Mouse (Mus musculus): ENCODE data around the gene Nova2. TPM values are rescaled to one million over a fixed set of nuclear protein-coding genes. Genes with fewer than 3 reads are reported as not detected.

Nova2 gene
- polyA plus RNA-seq, 2 experiments, result 0.05 to 0.11 TPM

- 57% methylated on average over 11 of the region's 11 CpGs for WGBS (ENCODE audit: insufficient replicate concordance)
- Histone ChIP-seq H3K36me3 (replicated peaks; ENCODE audit: control insufficient read depth, insufficient read depth, low read depth) (no peaks in the 10 kb centered on the region), H3K4me3 (ENCODE audit: insufficient read depth in 1 of 2, low read depth in 2 of 2, low read length in 2 of 2) (no peak overlapping the region), H3K4me2 (ENCODE audit: low read depth) (no peak overlapping the region), H3K9ac (replicated peaks) (no peak overlapping the region), H3K27me3 (ENCODE audit: control insufficient read depth, insufficient read depth, low read length) (peaks cover 40% of the 10 kb centered on the region), H3K27ac (no peak overlapping the region), H3K4me1 (replicated peaks; ENCODE audit: control insufficient read depth in 2 of 2, insufficient read depth in 2 of 2, low read length in 1 of 2) (no peaks in the 10 kb centered on the region), H3K9me3 (ENCODE audit: control insufficient read depth, low read length) (no peaks in the 10 kb centered on the region)
- ATAC-seq (ENCODE audit: insufficient read depth) (no peak), DNase-seq (ENCODE audit: low read depth in 3 of 3, low spot score in 3 of 3) (no peak)
- no peak for TF ChIP-seq EP300 (IDR thresholded peaks at IDR 0.05; ENCODE audit: low read depth)
Observed at GRCm38 (mm10) chr7:18923267-18923666, 2.4 kb upstream of the Nova2 start.

- H3K36me3 ChIP-seq (replicated peaks; ENCODE audit: control insufficient read depth, insufficient read depth, low read depth), result no peaks in the 10 kb centered on the region
- no peaks in the 10 kb centered on the region for H3K9me3 ChIP-seq (ENCODE audit: control insufficient read depth, low read length)
- H3K27me3 ChIP-seq (ENCODE audit: control insufficient read depth, insufficient read depth, low read length), result peaks cover 40% of the 10 kb centered on the region
- H3K4me3 ChIP-seq (ENCODE audit: insufficient read depth in 1 of 2, low read depth in 2 of 2, low read length in 2 of 2), result no peak overlapping the region
- H3K9ac ChIP-seq (replicated peaks), result no peak overlapping the region
- no peaks in the 10 kb centered on the region for H3K4me1 ChIP-seq (replicated peaks; ENCODE audit: control insufficient read depth in 2 of 2, insufficient read depth in 2 of 2, low read length in 1 of 2)
- no peak for TF ChIP-seq EP300 (IDR thresholded peaks at IDR 0.05; ENCODE audit: low read depth)
- no peak for TF ChIP-seq CTCF (IDR thresholded peaks at IDR 0.05; ENCODE audit: low read depth)
- no peak for DNase-seq (ENCODE audit: low read depth in 3 of 3, low spot score in 3 of 3)
- H3K4me2 ChIP-seq (ENCODE audit: low read depth), result no peak overlapping the region
- ATAC-seq (ENCODE audit: insufficient read depth), result no peak
- H3K27ac ChIP-seq, result no peak overlapping the region
- WGBS (ENCODE audit: insufficient replicate concordance), result 24% methylated on average over 4 of the region's 4 CpGs
Observed at GRCm38 (mm10) chr7:18923711-18924191, 1.9 kb upstream of the Nova2 start.

DNA sequence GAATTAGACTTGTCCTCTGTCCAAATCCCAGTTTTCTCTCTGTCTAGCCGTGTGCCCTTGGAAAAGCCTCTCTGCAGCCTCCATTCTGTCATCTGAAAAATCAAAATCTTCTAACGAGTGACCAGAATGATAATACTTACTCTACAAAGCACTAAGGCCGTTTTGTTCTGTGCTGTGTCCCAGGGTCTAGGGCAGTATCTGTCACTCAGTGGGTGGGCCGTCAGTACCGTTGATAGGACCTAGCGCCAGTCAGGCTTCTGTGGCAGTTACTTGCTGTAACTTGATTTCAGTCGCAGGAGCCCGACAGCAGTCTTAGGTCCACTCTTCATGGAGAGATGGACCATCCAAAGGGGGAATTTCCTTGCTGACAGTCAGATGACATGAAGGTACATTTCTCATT, 1.4 kb upstream of the Nova2 start:
- WGBS (ENCODE audit: insufficient replicate concordance), result 12% methylated on average over 8 of the region's 8 CpGs
- Histone ChIP-seq H3K4me1 (replicated peaks; ENCODE audit: control insufficient read depth in 2 of 2, insufficient read depth in 2 of 2, low read length in 1 of 2) (no peaks in the 10 kb centered on the region), H3K36me3 (replicated peaks; ENCODE audit: control insufficient read depth, insufficient read depth, low read depth) (no peaks in the 10 kb centered on the region), H3K27me3 (ENCODE audit: control insufficient read depth, insufficient read depth, low read length) (peaks cover 40% of the 10 kb centered on the region), H3K4me2 (ENCODE audit: low read depth) (no peak overlapping the region), H3K9me3 (ENCODE audit: control insufficient read depth, low read length) (no peaks in the 10 kb centered on the region), H3K4me3 (ENCODE audit: insufficient read depth in 1 of 2, low read depth in 2 of 2, low read length in 2 of 2) (no peak overlapping the region), H3K9ac (replicated peaks) (no peak overlapping the region), H3K27ac (no peak overlapping the region)
- no peak for ATAC-seq (ENCODE audit: insufficient read depth)
- TF ChIP-seq EP300 (IDR thresholded peaks at IDR 0.05; ENCODE audit: low read depth) (no peak), CTCF (IDR thresholded peaks at IDR 0.05; ENCODE audit: low read depth) (no peak)
- no peak for DNase-seq (ENCODE audit: low read depth in 3 of 3, low spot score in 3 of 3)

DNA sequence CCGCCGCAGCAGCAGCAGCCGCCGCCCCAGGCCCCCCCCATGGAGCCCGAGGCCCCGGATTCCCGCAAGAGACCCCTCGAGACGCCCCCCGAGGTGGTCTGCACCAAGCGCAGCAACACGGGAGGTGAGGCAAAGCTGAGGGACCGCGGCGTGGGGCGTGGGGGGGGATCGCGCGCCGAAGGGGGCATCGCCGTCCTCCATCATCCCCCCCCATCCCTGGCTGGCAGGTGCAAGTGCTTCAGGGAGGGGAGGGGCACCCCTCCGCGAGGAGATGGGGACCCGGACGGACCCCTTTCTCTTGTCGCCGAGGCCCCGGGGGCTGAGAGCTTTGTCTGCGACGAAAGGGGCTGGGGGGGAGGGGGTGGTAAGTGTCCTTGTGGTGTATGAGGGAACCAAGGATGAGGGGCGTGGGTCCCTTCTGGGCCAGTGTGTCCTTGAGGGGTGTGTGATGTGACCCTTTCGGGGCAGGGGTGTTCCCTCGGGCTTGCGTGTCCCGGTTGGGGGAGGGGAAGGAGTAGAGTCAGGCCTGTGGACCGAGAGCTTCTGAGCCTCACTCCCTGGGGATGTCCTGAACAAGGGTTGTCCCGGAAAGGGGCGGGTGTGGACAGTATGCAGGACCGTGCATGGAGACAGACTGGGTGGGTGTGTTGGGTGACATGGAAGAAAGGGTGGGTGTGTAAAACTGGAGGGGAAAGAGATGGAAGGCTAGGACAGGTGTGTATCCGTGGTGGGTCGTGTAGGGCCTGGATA, 528 bp downstream of the Nova2 start:
- H3K4me2 ChIP-seq (ENCODE audit: low read depth), result peak overlapping the region; percentile 49
- no peaks in the 10 kb centered on the region for H3K4me1 ChIP-seq (replicated peaks; ENCODE audit: control insufficient read depth in 2 of 2, insufficient read depth in 2 of 2, low read length in 1 of 2)
- H3K4me3 ChIP-seq (ENCODE audit: insufficient read depth in 1 of 2, low read depth in 2 of 2, low read length in 2 of 2), result peak overlapping the region in 1 of 2 experiments; percentile 26; a peak in 2 of 4 replicates
- 0 out of 2 replicates have a peak, but pooled peaks have one; percentile 15 for ATAC-seq (ENCODE audit: insufficient read depth)
- WGBS (ENCODE audit: insufficient replicate concordance), result 2% methylated on average over 36 of the region's 42 CpGs
- no peak overlapping the region for H3K27ac ChIP-seq
- DNase-seq (ENCODE audit: low read depth in 3 of 3, low spot score in 3 of 3), result no peak
- no peak overlapping the region for H3K9ac ChIP-seq (replicated peaks)
- H3K36me3 ChIP-seq (replicated peaks; ENCODE audit: control insufficient read depth, insufficient read depth, low read depth), result no peaks in the 10 kb centered on the region
- peaks cover 40% of the 10 kb centered on the region for H3K27me3 ChIP-seq (ENCODE audit: control insufficient read depth, insufficient read depth, low read length)
- TF ChIP-seq EP300 (IDR thresholded peaks at IDR 0.05; ENCODE audit: low read depth) (no peak), CTCF (IDR thresholded peaks at IDR 0.05; ENCODE audit: low read depth) (no peak)
- H3K9me3 ChIP-seq (ENCODE audit: control insufficient read depth, low read length), result no peaks in the 10 kb centered on the region

GRCm38 (mm10) chr7:18926911-18927310, 1.2 kb downstream of the Nova2 start:
- H3K4me2 ChIP-seq (ENCODE audit: low read depth), result no peak overlapping the region
- H3K27me3 ChIP-seq (ENCODE audit: control insufficient read depth, insufficient read depth, low read length), result peaks cover 40% of the 10 kb centered on the region
- TF ChIP-seq CTCF (IDR thresholded peaks at IDR 0.05; ENCODE audit: low read depth) (no peak), EP300 (IDR thresholded peaks at IDR 0.05; ENCODE audit: low read depth) (no peak)
- H3K9ac ChIP-seq (replicated peaks), result no peak overlapping the region
- 33% methylated on average over 6 of the region's 6 CpGs for WGBS (ENCODE audit: insufficient replicate concordance)
- no peak overlapping the region for H3K27ac ChIP-seq
- DNase-seq (ENCODE audit: low read depth in 3 of 3, low spot score in 3 of 3), result no peak
- H3K4me1 ChIP-seq (replicated peaks; ENCODE audit: control insufficient read depth in 2 of 2, insufficient read depth in 2 of 2, low read length in 1 of 2), result no peaks in the 10 kb centered on the region
- H3K4me3 ChIP-seq (ENCODE audit: insufficient read depth in 1 of 2, low read depth in 2 of 2, low read length in 2 of 2), result no peak overlapping the region
- no peaks in the 10 kb centered on the region for H3K9me3 ChIP-seq (ENCODE audit: control insufficient read depth, low read length)
- H3K36me3 ChIP-seq (replicated peaks; ENCODE audit: control insufficient read depth, insufficient read depth, low read depth), result no peaks in the 10 kb centered on the region
- ATAC-seq (ENCODE audit: insufficient read depth), result no peak
